Mouse (Mus musculus) frontal cortex, postnatal 25 days (tissue): ENCODE results near the gene Ascl5.

ENCODE experiments used
- DNase-seq, 2 experiments: peaks; one replicate each; pipeline ENCODE4 v3.0.0; 2022; ENCODE audit warnings: low spot score in 2 of 2

Ascl5 gene

DNA sequence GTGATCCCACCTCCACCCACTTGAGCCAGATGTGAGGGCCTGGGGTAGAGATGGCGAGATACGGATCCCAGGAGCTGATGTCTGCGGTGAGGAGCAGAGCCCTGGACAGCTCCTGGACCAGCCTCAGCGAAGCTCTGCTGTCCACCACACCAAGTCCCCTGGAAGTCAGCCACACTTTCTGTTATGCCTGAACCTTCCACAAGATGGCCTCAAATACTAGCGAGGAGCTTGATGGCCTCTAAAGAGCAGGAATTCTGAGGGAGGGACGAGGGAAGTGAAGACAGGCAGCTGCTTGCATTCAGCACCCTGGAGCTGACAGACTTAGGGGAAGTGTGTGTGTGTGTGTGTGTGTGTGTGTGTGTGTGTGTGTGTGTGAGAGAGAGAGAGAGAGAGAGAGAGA, 861 bp downstream of the Ascl5 start:
- DNase-seq, result peak; percentile 45 to 61

DNA sequence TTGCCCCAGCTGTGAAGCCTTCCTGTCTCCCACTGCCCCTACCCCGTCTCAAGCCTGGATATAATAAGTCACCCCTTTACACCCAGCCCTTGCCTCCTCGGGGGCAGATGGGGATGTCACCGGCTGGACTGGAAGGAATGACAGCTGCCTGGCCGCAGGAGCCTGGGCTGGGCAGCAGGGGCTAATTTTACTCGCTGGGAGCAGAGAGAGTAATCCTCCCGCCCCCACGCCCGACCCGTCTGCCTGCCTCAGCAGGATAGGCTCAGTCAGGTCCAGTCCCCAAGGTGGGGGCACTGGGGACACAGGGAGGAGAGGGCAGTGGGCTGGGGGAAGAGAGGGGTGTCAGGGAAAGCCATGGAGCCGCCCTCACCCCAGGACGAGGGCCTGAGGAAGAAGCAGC, 1.9 kb downstream of the Ascl5 start, which contains the start of gene Cacna1s:
Cacna1s (plus strand) TSS at position 204 of the 400 bp plus-strand sequence.
- no peak for DNase-seq

DNA sequence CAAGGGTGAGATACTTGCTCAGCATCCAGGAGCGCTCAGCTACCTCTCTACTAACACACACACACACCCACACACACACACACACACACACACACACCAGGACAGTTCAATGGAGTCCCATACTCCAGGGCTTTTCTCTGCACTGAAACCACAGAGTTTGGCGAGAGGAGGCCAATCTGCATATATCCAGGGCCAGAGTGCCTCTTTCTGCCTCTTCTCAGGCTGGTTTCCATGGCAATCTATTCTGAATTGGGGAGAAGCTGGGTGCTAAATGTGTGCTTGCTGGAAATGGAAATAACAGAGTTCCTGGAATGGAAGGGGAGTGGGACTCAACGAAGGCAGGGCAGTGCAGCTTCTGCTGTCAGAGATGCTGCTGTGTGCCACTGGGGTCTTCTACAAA, 5.2 kb downstream of the Ascl5 start:
- DNase-seq, result peak; percentile 42 to 46

DNA sequence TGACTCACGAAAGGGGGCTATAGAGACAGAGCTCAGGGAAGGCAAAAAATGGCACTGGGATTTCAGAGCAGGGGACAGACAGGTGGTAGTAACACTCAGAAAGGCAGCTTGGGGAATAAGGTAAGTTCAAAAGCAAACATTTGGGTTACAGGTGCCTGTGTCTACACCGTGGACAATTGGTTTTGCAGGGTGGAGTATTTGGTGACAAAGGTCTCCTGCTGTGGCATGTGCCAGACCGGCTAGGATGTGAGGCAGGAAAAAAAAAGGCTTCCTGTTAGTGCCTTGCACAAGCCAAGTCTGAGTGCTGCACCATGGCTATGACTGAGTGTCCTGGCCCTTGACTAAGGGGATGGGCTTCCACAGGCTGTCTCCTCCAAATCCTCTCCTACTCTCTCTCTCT, 8.0 kb downstream of the Ascl5 start:
- DNase-seq, result no peak

DNA sequence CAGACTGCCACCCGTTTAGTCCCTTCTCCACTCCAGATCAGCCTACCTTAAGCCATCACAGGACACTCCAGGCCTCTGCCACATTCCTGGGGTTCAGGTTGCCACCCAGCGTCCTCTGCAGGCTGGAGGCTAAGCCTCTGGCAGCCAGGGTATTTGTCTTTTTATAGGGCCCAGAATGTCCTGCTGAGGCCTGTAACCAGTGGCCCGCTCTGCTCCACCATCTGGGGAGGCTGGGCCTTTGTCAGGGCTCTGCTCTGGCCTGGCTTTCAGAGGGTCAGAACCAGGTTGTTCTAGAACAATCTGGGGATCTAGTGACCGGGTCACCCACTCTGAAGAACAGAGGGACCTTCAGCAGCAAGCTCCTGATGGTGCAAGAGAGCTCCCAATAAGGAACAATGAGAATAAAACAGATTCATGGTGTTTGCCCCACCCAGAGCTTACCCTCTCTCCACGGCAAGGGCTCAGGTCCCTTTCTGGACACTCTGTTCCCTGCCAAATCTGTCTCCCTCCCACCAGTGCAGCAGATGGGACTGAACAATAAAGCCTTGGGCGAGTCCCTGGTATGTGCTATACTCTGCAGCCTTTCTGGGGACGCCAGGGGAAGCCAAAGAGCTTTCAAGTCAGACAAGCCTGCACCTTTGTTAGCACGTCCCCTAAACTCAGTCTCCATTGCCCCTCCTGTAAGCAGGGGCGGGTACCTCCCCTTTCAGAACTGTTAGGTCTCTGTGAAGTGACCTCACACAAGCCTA, 10.6 kb downstream of the Ascl5 start:
- peak; percentile 73 to 83 for DNase-seq

DNA sequence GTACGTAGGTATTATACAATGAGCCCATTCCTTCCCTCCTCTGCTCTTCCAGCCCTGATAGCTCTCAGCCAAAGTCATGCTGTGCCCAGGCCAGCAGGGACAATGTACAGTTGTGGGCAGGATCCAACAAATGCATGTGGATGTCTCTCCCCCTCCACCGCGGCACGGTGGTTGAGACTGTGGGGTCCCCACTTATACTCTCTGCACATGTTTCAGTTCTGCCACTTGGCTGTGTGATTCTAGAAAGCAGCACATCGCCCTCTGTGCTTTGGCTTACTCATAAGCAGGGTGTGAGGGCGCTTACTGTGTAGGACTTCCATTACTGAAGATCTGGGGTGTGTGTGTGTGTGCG, 11.2 kb downstream of the Ascl5 start:
- no peak for DNase-seq

DNA sequence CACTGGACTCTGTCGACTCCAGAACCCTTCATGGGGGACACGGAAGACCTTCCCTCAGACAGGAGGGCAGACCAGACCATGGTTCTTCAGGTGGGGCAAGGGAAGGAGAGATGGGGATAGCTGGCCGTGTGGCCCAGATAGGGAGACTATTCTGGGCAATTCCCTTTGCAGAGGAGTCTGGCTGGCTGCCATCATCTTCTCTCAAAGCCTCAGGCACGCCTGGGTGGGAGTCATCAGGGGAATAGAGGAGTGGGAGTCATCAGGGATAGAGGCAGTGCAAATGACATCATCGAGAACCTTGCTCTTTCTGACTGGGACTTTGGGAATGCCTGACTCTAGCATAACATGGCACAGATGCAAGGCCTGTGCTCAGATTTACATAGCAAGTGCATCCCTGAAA, 13.4 kb downstream of the Ascl5 start:
- DNase-seq, result no peak

DNA sequence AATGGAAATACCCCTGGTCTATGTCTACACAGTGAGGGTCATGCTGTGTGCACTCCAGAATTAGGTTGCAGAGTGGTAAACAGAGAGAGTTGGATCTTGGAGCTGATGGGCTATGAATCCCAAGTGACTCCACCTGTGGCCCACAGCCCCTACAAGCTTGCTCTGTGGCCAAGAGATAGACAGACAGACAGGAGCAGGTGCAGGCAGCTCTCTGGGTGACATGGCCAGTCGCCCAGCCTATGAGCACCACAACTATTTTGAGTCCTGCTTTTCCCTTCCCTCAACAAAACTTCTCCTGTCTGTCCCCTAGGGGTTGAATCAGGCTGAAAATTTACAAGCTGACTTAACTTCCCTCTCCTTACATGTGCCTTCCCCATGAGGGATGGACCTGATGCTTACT, 16.0 kb downstream of the Ascl5 start:
- DNase-seq, result no peak

DNA sequence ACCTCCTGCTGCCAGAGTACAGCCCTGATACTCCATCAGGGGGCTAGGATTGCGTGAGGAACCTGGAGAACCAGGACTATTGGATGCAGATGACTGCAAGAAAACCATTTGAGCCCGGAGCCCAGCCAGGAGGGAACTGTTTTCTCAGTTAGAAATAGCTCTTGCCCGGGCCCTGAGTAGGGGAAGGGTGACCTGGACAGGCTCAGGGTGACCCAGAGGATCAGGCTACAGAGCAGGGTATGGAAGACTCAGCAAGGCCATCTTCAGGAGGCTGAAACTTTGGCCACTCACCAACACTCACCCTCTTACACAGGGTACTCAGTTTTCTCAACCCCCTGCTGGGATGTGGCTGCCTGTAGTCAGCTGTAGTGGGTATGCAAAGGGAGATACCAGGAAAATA, 17.0 kb downstream of the Ascl5 start:
- DNase-seq, result no peak

DNA sequence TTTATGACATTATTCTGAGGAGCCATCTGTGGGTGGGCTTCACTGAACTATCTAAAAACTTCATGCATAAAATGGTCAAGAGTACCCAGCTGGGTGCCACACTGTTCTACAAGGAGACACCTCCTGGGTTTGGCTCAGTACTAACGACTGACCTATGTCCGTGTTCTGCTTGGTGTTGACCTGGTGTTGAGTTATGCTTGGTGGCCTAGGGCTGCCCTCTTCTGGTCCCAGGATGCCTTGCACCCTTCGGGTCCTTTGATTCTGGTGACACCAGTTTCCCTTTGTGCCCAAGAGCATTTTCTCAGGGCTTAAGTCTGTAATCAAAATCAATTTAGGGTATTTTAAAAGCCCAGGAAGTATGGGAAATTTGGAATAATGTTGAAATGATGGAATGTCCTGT, 25.5 kb downstream of the Ascl5 start:
- DNase-seq, result no peak

DNA sequence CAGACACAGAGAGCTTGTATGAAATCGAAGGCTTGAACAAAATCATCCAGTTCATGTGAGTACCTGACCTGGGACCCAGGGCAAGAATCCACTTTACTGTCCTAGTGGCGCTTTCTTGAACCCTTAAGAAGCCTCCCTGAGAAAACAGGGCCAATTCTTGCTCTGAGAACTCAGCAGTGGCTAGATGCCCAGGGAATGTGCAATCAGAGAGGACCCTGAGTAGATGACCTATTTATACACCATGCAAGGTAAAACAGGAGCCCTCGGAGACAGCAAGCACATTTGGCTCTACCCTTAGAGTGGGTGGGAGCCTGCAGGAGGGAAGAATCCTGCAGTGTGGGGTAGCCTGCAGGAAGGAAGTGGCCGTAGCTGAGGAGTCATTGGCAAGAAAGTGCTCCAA, 27.1 kb downstream of the Ascl5 start:
- no peak for DNase-seq

DNA sequence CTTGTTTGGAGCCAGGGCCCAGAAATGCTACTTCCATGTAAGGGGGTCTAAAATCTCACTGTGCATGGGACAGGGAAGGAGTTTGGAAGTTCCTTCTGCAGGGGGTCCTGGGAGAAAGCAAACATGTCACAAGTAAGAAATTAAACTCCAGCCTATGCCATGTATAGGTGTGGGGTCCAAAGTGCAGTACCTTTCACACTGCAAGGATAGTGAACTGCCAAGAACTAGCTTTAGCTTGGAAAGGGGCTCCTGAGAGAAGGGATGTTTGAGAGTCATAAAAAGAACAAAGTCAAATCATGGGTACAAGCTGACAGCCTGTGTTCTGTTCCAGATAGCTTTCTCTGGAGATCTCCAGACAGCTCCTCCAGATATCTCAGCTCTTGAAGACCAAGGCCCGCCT, 30.6 kb downstream of the Ascl5 start:
- no peak for DNase-seq

DNA sequence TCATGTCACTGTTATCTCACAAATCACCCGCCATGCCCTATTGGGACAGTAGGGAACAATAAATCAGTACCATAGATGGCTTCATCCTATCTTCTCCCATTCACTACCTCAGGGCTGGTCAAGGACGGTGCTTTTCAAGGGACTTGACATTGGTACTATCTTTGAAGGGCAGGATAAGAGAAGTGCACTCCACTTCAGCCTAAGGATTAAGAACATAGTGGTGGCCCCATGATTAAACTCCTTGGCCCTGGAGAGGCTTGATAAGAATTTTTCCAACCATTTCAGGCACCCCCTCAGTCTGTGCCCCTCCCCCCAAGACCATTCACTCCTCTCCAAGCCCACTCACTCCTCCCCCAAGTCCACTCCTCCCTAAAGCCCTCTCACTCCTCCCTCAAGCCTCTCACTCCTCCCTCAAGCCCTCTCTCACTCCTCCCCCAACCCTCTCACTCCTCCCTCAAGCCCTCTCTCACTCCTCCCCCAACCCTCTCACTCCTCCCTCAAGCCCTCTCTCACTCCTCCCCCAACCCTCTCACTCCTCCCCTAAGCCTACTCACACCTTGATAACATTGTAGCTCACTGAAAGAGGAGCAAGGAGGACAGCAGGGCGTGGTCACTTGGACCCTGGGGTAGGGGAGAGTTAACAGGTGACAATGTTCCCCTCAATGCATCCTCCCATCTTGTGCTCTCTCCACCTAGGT, 35.5 kb downstream of the Ascl5 start:
- DNase-seq, result no peak

DNA sequence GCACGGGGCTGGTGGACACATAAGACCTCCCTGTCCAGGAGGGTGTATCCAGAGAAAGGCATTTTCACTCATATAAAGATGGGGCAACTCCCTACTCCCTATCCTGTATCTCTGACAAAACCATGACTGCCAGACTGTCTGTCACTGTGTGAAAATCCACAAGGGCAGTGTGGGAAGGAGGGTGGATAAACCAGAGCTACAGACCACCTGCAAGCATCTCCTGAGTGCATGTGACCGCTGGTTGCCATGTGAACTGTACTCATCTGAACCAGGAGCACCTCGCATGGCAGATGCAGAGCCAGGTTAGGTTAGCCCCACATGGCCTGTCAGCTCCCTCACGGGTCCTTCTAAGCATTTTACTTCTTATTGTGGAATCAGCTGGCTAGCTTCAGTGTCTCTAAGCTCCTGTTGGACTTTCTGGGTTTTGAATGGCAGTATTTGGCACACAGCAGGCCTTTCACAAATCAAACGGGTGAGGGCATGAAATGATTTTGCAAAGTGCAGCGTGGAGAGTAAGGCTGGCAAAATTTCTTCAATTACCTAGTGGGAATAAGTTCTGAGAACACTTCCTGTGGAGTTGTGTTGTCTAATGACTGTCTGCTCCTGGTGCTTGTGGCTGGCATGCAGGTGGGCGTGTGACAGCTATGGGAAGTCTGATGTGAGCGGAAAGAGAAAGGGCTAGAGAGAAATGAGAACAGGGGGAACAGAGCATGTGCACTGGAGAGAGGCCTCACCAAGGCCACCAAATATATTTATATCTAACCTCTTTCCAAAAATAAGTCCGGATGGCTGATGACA, 39.0 kb downstream of the Ascl5 start:
- peak in 1 of 2 experiments; percentile 31 for DNase-seq

DNA sequence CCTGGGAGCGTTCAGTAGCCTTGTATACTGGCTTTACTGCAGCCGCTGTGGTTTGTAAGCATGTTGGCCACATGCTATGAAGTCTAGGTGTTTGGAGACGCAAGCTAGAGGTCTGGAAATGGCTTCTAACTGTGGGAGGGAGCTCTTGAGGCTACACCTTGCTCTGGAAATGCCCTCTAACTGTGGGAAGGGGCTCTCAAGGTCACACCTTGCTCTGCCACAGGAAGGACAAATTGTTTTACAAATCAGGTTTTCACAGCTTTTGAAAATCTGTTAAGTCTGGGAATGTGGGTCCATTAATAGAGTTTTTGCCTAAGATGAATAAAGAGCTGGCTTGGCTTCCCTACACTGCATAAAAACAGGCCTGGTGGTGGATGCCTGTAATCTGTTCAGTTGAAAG, 43.1 kb downstream of the Ascl5 start:
- no peak for DNase-seq

DNA sequence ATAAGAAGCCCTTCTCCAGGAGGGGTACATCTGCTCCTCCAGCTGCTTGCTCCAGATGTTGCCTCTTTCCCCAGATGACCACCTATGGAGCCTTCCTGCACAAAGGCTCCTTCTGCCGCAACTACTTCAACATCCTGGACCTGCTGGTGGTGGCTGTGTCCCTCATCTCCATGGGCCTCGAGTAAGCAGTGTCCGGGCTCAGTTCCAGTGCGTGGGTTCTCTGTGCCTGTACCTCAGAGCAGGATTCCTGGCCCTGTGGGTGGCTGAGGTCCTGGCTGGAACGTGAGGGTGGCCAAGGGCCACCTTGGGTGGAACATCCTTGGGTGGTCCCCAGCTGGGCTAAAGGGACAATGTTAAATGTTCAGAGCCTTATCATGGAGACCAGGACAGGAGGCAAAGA, 44.2 kb downstream of the Ascl5 start:
- DNase-seq, result no peak
